Mouse (Mus musculus): ENCODE measurements around the gene Ints4.

- TF ChIP-seq CTCF (IDR thresholded peaks at IDR 0.05; ENCODE audit: insufficient read depth, low read length) = no peak
- no peak for TF ChIP-seq POLR2A (IDR thresholded peaks at IDR 0.05; ENCODE audit: borderline replicate concordance, extremely low read depth, low read depth, low read length)
Measured at GRCm38 (mm10) chr7:97447050-97447531, 33.7 kb upstream of the Ints4 start.

Measured in lung, adult 2 months (tissue).